Mouse (Mus musculus): Measurements from ENCODE around the gene Lmo2. TPM values are rescaled to one million over a fixed set of nuclear protein-coding genes. Genes with fewer than 3 reads are reported as not detected.

Gene Lmo2
- 1 to 10 TPM; 2.6 to 5.3 TPM for polyA plus RNA-seq (2017; shearing (Covaris generic))

GRCm38 (mm10) chr2:103957649-103958546 is at the start of gene Lmo2:
Gene Lmo2 (plus strand): TSS chr2:103957986.

GRCm38 (mm10) chr2:104027458-104028138 is 69.8 kb downstream of the Lmo2 start, which contains the start of gene Fbxo3:
Gene Fbxo3 (plus strand): TSS chr2:104027721.

DNA sequence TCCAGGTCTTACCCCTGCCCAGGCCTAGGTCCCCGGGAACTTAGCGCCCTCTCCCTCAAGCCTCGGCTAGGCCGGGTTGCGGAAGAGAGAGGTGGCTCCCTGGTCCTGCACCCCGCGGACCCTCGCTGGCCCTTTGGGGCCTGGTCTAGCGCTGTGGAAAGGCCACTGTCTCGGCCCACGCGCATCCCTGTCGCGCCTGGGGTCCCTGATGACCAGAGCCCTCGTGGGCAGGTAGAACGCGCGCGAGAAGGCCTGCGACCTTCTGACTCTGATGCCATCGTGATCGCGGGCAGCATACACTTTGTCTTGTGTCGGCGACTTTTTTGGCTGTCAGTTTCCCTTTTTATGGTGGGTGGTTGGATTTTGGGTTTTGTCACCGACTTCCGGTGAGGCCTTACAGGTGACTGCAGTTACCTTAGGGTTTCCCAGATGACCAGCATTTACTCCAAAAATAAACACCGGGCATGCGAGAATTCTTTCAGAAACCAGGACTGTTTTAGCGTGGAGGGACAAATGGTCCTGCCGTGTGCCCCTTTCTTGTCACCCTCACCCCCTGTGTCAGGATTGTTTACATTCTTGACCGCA is 70.4 kb downstream of the Lmo2 start, which contains the start of gene 4931422A03Rik:
TSS of gene 4931422A03Rik (minus strand) at position 223 of the 585 bp plus-strand sequence.

Other genes with a start within 250 kb of the Lmo2 start
- gene Nat10, start 196.7 kb upstream of the Lmo2 start, polyA plus RNA-seq (2017; shearing (Covaris generic)) = 10 to 100 TPM; 33.6 to 43.8 TPM
- gene Caprin1, start 160.3 kb upstream of the Lmo2 start, polyA plus RNA-seq (2017; shearing (Covaris generic)) = 100 to 1,000 TPM; 239 to 266 TPM
- 10 to 100 TPM; 39.4 to 50.5 TPM for gene Fbxo3, start 69.7 kb downstream of the Lmo2 start, polyA plus RNA-seq (2017; shearing (Covaris generic))
- 1 to 10 TPM; 3.9 to 4.0 TPM for gene 4931422A03Rik, start 70.4 kb downstream of the Lmo2 start, polyA plus RNA-seq (2017; shearing (Covaris generic))
- under 1 TPM; 0.18 to 0.61 TPM for gene Gm10912, start 107.8 kb downstream of the Lmo2 start, polyA plus RNA-seq (2017; shearing (Covaris generic))
- gene Gm10799, start 110.6 kb downstream of the Lmo2 start, polyA plus RNA-seq (2017; shearing (Covaris generic)) = not detected
- under 1 TPM; 0.39 to 0.92 TPM for gene Cd59b, start 111.9 kb downstream of the Lmo2 start, polyA plus RNA-seq (2017; shearing (Covaris generic))
- 1 to 10 TPM in 1 of 2 experiments, under 1 TPM in 1; 0.40 to 1.3 TPM for gene Cd59a, start 137.8 kb downstream of the Lmo2 start, polyA plus RNA-seq (2017; shearing (Covaris generic))
- not detected for gene A930018P22Rik, start 164.8 kb downstream of the Lmo2 start, polyA plus RNA-seq (2017; shearing (Covaris generic))